Mouse (Mus musculus) embryonic stem cell, embryonic (primary cell): ENCODE data around the gene Gabpb2.

ENCODE experiments used
- CTCF ChIA-PET, 4 experiments: fragments of 300-600 bp in 2 of 4; fragments of 350-600 bp in 2 of 4; sonication (Branson Sonifier 250); formaldehyde crosslinking; loops; one replicate each; lab custom pipeline; 2022; ENCODE audit warnings: inconsistent platforms in 2 of 4; lab: Charles Lee
- POLR2A ChIA-PET, 4 experiments: fragments of 300-600 bp in 2 of 4; fragments of 350-600 bp in 2 of 4; sonication (Branson Sonifier 250); formaldehyde crosslinking; loops; one replicate each; lab custom pipeline; 2022; ENCODE audit warnings: antibody characterized with exemption in 4 of 4, inconsistent platforms in 1 of 4; lab: Charles Lee

Gene Gabpb2

GRCm38 (mm10) chr3:95223041-95223440, 5.3 kb upstream of the Gabpb2 start:
- CTCF ChIA-PET = interaction anchor here in 3 of 4 experiments (0.7 to 2.6 kb wide), 3 partner anchors 8 to 51 kb away, joined by 3 to 8 read pairs (median 3); no protein-coding TSS in a partner anchor

GRCm38 (mm10) chr3:95218466-95219137, 886 bp upstream of the Gabpb2 start:
- POLR2A ChIA-PET = interaction anchor here (0.6 to 16.2 kb wide), 74 partner anchors 10 to 483 kb away, joined by 3 to 360 read pairs (median 5); partner anchors contain the start of genes Cdc42se1 (in 3 of the 4), Mllt11 (in 3 of the 4), Gm128 (in 2 of the 4) and Sema6c (in 2 of the 4)
- CTCF ChIA-PET = interaction anchor here (0.6 to 3.7 kb wide), 9 partner anchors 10 to 300 kb away, joined by 3 to 16 read pairs (median 4); partner anchors contain the start of genes Cdc42se1 (in 1 of the 4) and Mllt11 (in 1 of the 4)

More at GRCm38 (mm10) chr3:95223041-95223440, 5.3 kb upstream of the Gabpb2 start:
- POLR2A ChIA-PET = interaction anchor here in 3 of 4 experiments (0.6 to 16.2 kb wide), 13 partner anchors 8 to 208 kb away, joined by 3 to 360 read pairs (median 4); partner anchors contain the start of genes Gm128 (in 2 of the 3), Mllt11 (in 2 of the 3), Cdc42se1 (in 1 of the 3) and Zfp687 (in 1 of the 3)

- ChIA-PET CTCF (interaction anchor here (0.5 to 3.7 kb wide), 30 partner anchors 8 to 418 kb away, joined by 3 to 16 read pairs (median 4); partner anchors contain the start of genes Cdc42se1 (in 2 of the 4), Bnipl (in 1 of the 4), Mindy1 (in 1 of the 4) and Mllt11 (in 1 of the 4)), POLR2A (interaction anchor here (0.6 to 16.2 kb wide), 89 partner anchors 9 to 1045 kb away, joined by 3 to 360 read pairs (median 5); partner anchors contain the start of genes Cdc42se1 (in 3 of the 4), Mllt11 (in 3 of the 4), Vps72 (in 3 of the 4) and Zfp687 (in 3 of the 4))
Measured at GRCm38 (mm10) chr3:95216655-95217254, 961 bp downstream of the Gabpb2 start.

- CTCF ChIA-PET = interaction anchor here (0.6 to 1.2 kb wide), 14 partner anchors 12 to 1407 kb away, joined by 3 to 7 read pairs (median 4); no protein-coding TSS in a partner anchor
- POLR2A ChIA-PET = interaction anchor here in 3 of 4 experiments (0.6 to 16.2 kb wide), 13 partner anchors 8 to 1289 kb away, joined by 3 to 360 read pairs (median 4); partner anchors contain the start of genes Cdc42se1 (in 1 of the 3), Gm128 (in 1 of the 3) and Mllt11 (in 1 of the 3)
Measured at GRCm38 (mm10) chr3:95213609-95213975, 4.1 kb downstream of the Gabpb2 start.

- ChIA-PET CTCF (interaction anchor here (0.6 to 1.2 kb wide), 16 partner anchors 11 to 1407 kb away, joined by 3 to 7 read pairs (median 4); no protein-coding TSS in a partner anchor), POLR2A (interaction anchor here in 3 of 4 experiments (0.6 to 16.2 kb wide), 16 partner anchors 8 to 1290 kb away, joined by 3 to 360 read pairs (median 4); partner anchors contain the start of genes Cdc42se1 (in 1 of the 3), Gm128 (in 1 of the 3), Mllt11 (in 1 of the 3) and Vps72 (in 1 of the 3))
Measured at GRCm38 (mm10) chr3:95212889-95213608, 4.7 kb downstream of the Gabpb2 start.

- POLR2A ChIA-PET = interaction anchor here in 3 of 4 experiments (0.7 to 16.2 kb wide), 14 partner anchors 7 to 157 kb away, joined by 3 to 360 read pairs (median 4); partner anchors contain the start of genes Cdc42se1 (in 1 of the 3), Gabpb2 (in 1 of the 3), Gm128 (in 1 of the 3) and Mllt11 (in 1 of the 3)
- CTCF ChIA-PET = interaction anchor here in 2 of 4 experiments (0.6 to 1.2 kb wide), 3 partner anchors 36 to 68 kb away, joined by 3 read pairs; partner anchors contain the start of gene Tnfaip8l2 (in 1 of the 2)
Measured at GRCm38 (mm10) chr3:95210585-95210984, 7.1 kb downstream of the Gabpb2 start.

GRCm38 (mm10) chr3:95208286-95208685, 9.4 kb downstream of the Gabpb2 start:
- ChIA-PET POLR2A (interaction anchor here (0.6 to 5.6 kb wide), 12 partner anchors 9 to 303 kb away, joined by 3 to 30 read pairs (median 4); partner anchors contain the start of gene Gabpb2 (in 2 of the 4)), CTCF (interaction anchor here in 1 of 4 experiments (0.5 to 0.7 kb wide), 2 partner anchors 12 to 44 kb away, joined by 3 to 4 read pairs; no protein-coding TSS in a partner anchor)

- ChIA-PET POLR2A (interaction anchor here in 3 of 4 experiments (1.3 to 3.2 kb wide), 5 partner anchors 13 to 26 kb away, joined by 3 to 18 read pairs (median 4); partner anchors contain the start of gene Gabpb2 (in 2 of the 3)), CTCF (interaction anchor here in 1 of 4 experiments (1.2 kb wide), 1 partner anchor 107 kb away, joined by 3 read pairs; no protein-coding TSS in a partner anchor)
Measured at GRCm38 (mm10) chr3:95203880-95204279, 13.8 kb downstream of the Gabpb2 start.

GRCm38 (mm10) chr3:95200562-95200961, 17.2 kb downstream of the Gabpb2 start:
- POLR2A ChIA-PET = interaction anchor here (0.8 to 3.9 kb wide), 36 partner anchors 9 to 451 kb away, joined by 3 to 28 read pairs (median 5); partner anchors contain the start of genes Gabpb2 (in 2 of the 4), Cdc42se1 (in 1 of the 4), Cgn (in 1 of the 4) and Gm128 (in 1 of the 4)
- CTCF ChIA-PET = interaction anchor here in 2 of 4 experiments (0.5 to 1.3 kb wide), 4 partner anchors 14 to 125 kb away, joined by 3 read pairs; no protein-coding TSS in a partner anchor

GRCm38 (mm10) chr3:95200132-95200531, 17.6 kb downstream of the Gabpb2 start:
- ChIA-PET CTCF (interaction anchor here in 2 of 4 experiments (0.8 to 1.0 kb wide), 3 partner anchors 17 to 111 kb away, joined by 3 to 4 read pairs (median 3); no protein-coding TSS in a partner anchor), POLR2A (interaction anchor here (0.5 to 3.9 kb wide), 42 partner anchors 9 to 836 kb away, joined by 3 to 28 read pairs (median 4); partner anchors contain the start of genes Gabpb2 (in 2 of the 4), Sema6c (in 2 of the 4), Cdc42se1 (in 1 of the 4) and Cgn (in 1 of the 4))

GRCm38 (mm10) chr3:95199101-95199500, 18.6 kb downstream of the Gabpb2 start:
- ChIA-PET CTCF (interaction anchor here in 1 of 4 experiments (1.0 kb wide), 1 partner anchor 112 kb away, joined by 4 read pairs; no protein-coding TSS in a partner anchor), POLR2A (interaction anchor here in 3 of 4 experiments (0.8 to 3.9 kb wide), 15 partner anchors 12 to 183 kb away, joined by 3 to 25 read pairs (median 6); partner anchors contain the start of genes Cdc42se1 (in 1 of the 3), Gm128 (in 1 of the 3), Prune1 (in 1 of the 3) and Sema6c (in 1 of the 3))

GRCm38 (mm10) chr3:95195772-95196171, 21.9 kb downstream of the Gabpb2 start:
- POLR2A ChIA-PET = interaction anchor here in 2 of 4 experiments (1.2 to 12.0 kb wide), 5 partner anchors 13 to 22 kb away, joined by 3 to 107 read pairs (median 3); partner anchors contain the start of gene Gabpb2 (in 1 of the 2)
- CTCF ChIA-PET = no interaction called here

GRCm38 (mm10) chr3:95194721-95195135, 23.0 kb downstream of the Gabpb2 start:
- POLR2A ChIA-PET = interaction anchor here in 2 of 4 experiments (0.7 to 12.0 kb wide), 6 partner anchors 11 to 129 kb away, joined by 3 to 107 read pairs (median 4); no protein-coding TSS in a partner anchor
- CTCF ChIA-PET = no interaction called here

- POLR2A ChIA-PET = interaction anchor here in 3 of 4 experiments (0.6 to 12.0 kb wide), 7 partner anchors 8 to 91 kb away, joined by 3 to 107 read pairs (median 4); no protein-coding TSS in a partner anchor
- CTCF ChIA-PET = no interaction called here
Measured at GRCm38 (mm10) chr3:95186888-95187287, 30.8 kb downstream of the Gabpb2 start.

GRCm38 (mm10) chr3:95186100-95186499, 31.6 kb downstream of the Gabpb2 start:
- ChIA-PET POLR2A (interaction anchor here in 2 of 4 experiments (0.8 to 1.2 kb wide), 3 partner anchors 11 to 14 kb away, joined by 3 to 4 read pairs (median 3); no protein-coding TSS in a partner anchor), CTCF (no interaction called here)
